Mouse (Mus musculus) thymus, adult 2 months (tissue): ENCODE measurements around the gene Ctsw.

Source experiments
- CTCF ChIP-seq: fragments of 200-500 bp; IDR thresholded peaks from 2 replicates; pipeline ENCODE4 v1.5.1; 2012; ENCODE audit warnings: mild to moderate bottlenecking, control low read depth, low read length, moderate library complexity, borderline replicate concordance; ENCODE audit not compliant: control insufficient read depth, poor library complexity, insufficient read depth; ENCODE audit errors: extremely low read depth
- POLR2A ChIP-seq: fragments of 200-500 bp; IDR thresholded peaks from 2 replicates; pipeline ENCODE4 v1.6.1; 2012; ENCODE audit warnings: mild to moderate bottlenecking, low read length, control low read depth, moderate library complexity; ENCODE audit not compliant: control insufficient read depth, poor library complexity, insufficient read depth; ENCODE audit errors: extremely low read depth

DNA sequence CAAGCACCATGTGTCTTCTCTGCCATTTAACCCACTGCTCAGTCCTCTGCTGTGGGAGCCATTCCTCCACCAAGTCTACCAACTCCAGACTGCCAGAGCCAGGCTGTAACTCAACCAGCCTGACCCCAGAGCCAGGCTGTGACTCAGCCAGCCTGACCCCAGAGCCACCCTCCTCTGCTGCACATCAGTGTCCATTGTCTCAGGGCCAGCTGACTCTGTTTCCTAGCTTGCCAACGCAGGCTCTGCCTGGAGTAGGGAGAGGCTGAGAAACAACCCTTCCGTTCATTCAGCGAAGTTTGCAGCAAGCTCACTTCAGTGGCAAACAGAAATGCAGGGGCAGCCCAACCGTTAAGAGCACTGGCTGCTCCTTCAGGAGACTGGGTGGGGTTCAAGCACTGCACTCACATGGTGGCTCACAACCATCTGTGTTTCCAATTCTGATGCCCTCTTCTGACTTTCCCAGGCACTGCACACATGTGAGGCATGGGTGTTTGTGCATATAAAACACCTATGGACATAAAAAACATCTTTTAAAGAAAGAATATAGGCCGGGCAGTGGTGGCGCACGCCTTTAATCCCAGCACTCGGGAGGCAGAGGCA lies 48.7 kb upstream of the Ctsw start:
- TF ChIP-seq POLR2A (no peak), CTCF (no peak)
